Mouse (Mus musculus) liver, adult 2 months (tissue): ENCODE data around the gene Uqcrc1.

ENCODE experiments used
- CTCF ChIP-seq: fragments of 200-500 bp; IDR thresholded peaks from 2 replicates; pipeline ENCODE4 v1.5.1; 2011; ENCODE audit warnings: low read depth, low read length, control low read depth
- POLR2A ChIP-seq: fragments of 200-500 bp; IDR thresholded peaks from 2 replicates; pipeline ENCODE4 v1.6.1; 2011; ENCODE audit warnings: low read length, control low read depth; ENCODE audit not compliant: insufficient read depth; ENCODE audit errors: extremely low read depth

DNA sequence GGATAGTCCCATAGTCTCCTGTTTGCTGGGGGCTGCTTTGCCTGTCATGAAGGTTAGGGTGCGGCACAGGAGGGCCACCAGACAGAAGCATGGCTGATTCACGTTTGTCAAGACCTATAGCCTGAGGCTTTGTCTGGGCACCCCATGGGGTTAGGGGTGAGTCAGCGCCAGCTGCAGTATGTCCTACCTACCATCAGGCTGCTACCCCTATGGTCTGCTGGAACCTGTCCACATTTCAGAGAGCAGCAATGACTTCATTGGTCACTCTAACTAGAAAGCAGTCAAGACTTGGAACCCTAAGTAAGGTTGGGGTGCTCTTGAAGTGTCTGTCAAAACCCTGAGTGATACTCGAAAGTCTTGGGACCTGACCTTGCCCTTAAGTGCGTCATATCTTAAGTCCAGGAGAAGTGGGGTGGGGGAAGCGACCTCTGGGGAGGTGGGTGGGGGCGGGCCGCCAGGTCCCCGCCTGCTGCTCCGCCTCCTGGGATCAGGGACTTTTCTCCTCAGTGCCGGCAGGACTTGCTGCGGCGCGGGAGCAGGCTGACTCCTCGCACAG, 16.7 kb downstream of the Uqcrc1 start, which contains the start of gene Col7a1:
- TF ChIP-seq CTCF = no peak
- no peak for TF ChIP-seq POLR2A
